Mouse (Mus musculus) embryonic facial prominence, embryonic 10.5 days (tissue): Measurements from ENCODE around the gene Ppp4r2. TPM values are rescaled to one million over a fixed set of nuclear protein-coding genes. Genes with fewer than 3 reads are reported as not detected.

Source experiments
- DNase-seq: peaks from one replicate; pipeline ENCODE4 v3.0.0-alpha.2; 2017; ENCODE audit warnings: low spot score
- H3K27ac ChIP-seq: fragments of 300-500 bp; sonication (generic); replicated peaks from 2 replicates; pipeline ENCODE4 v1.5.1; 2016; ENCODE audit warnings: mild to moderate bottlenecking
- H3K27me3 ChIP-seq: fragments of 300-500 bp; sonication (generic); replicated peaks from 2 replicates; pipeline ENCODE4 v1.6.1; 2016; ENCODE audit warnings: low read depth, mild to moderate bottlenecking; ENCODE audit not compliant: poor library complexity, severe bottlenecking
- H3K36me3 ChIP-seq: fragments of 300-500 bp; sonication (generic); replicated peaks from 2 replicates; pipeline ENCODE4 v1.6.1; 2016; ENCODE audit warnings: mild to moderate bottlenecking, moderate library complexity
- H3K4me1 ChIP-seq: fragments of 300-500 bp; sonication (generic); 2 replicates; pipeline ENCODE4 v1.6.1; 2016
- H3K4me3 ChIP-seq: fragments of 300-500 bp; sonication (generic); 2 replicates; pipeline ENCODE4 v1.5.1; 2016; ENCODE audit warnings: mild to moderate bottlenecking, moderate library complexity
- H3K9me3 ChIP-seq: fragments of 300-500 bp; sonication (generic); 2 replicates; pipeline ENCODE4 v1.6.1; 2016; ENCODE audit warnings: mild to moderate bottlenecking
- WGBS: fragments of 180-500 bp; shearing (Covaris S2); methylation state at CpG from one replicate; pipeline ENCODE4 v1.1.7; 2016; 5-methylcytosine and 5-hydroxymethylcytosine counted together
- polyA plus RNA-seq: library from polyadenylated mRNA; unstranded; fragments of >200 nt; fragmentation: Nextera tagmentation; extraction: Ambion mirVana; gene quantifications from 2 replicates; pipeline ENCODE4 v1.2.1, GENCODE M21; 2016

Gene Ppp4r2
- polyA plus RNA-seq = 22.6 and 23.9 TPM in 2 replicates

GRCm38 (mm10) chr6:100833355-100833754 lies at the start of gene Ppp4r2:
TSS of gene Ppp4r2 (plus strand) at chr6:100833622.
- Histone ChIP-seq H3K4me3 (peak within 1 kb of the TSS; percentile 92), H3K27ac (peak within 1 kb of the TSS; percentile 97), H3K36me3 (peaks cover 38% of the 10 kb centered on the region), H3K9me3 (no peaks in the 10 kb centered on the region), H3K27me3 (no peaks in the 10 kb centered on the region), H3K4me1 (peaks cover 8% of the 10 kb centered on the region; the same call in 1 of the 2 replicates)
- peak; percentile 93 for DNase-seq
- under 1% methylated on average over 47 of the region's 50 CpGs for WGBS

DNA sequence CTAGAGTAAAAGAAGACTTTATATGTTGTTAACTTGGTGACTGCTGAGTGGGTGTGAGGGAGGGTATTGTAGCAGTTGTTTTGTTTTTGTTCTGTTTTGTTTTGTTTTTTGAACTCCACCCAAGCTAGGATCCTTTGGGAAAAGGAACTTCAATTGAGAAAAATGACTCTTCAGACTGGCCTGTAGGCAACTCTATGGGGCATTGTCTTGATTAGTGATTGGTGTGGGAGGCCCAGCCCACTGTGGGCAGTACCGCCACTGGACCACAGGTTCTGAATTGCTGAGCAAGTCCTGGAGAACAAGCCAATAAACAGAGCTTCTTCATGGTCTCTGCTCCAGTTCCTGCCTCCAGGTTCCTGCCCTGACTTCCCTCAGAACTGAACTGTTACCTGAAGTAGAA lies 45.7 kb upstream of the Ppp4r2 start:
- H3K4me1 ChIP-seq = no peaks in the 10 kb centered on the region
- H3K4me3 ChIP-seq = no peak overlapping the region
- 79% methylated on average over 1 of the region's 1 CpGs for whole genome bisulfite sequencing
- no peak overlapping the region for H3K27ac ChIP-seq
- H3K27me3 ChIP-seq = no peaks in the 10 kb centered on the region
- 0 out of 2 replicates have a peak, but pooled peaks cover 5% of the 10 kb centered on the region for H3K9me3 ChIP-seq
- peaks cover 7% of the 10 kb centered on the region; the same call in 1 of the 2 replicates for H3K36me3 ChIP-seq
- no peak for DNase-seq

DNA sequence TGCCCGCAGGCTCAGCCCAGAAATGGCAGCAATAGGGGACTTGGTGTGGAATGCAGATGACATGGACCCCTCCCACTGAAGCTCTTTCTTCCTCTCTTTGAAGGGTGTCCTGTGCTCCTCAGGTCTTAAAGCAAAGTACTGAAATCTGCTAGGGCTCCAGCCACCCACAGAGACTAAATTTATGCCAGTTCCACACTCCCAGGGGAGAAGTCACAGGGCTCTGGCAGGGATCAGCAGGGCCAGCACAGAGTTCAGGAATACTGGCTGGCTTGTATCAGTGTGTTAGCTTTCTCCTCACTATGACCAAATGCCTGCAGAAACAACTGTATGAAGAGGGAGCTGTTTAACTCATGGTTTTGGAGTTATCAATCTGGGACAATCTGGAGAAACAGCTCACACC lies 44.3 kb upstream of the Ppp4r2 start:
- no peak overlapping the region for H3K27ac ChIP-seq
- H3K27me3 ChIP-seq = no peaks in the 10 kb centered on the region
- H3K36me3 ChIP-seq = peaks cover 7% of the 10 kb centered on the region; the same call in 1 of the 2 replicates
- WGBS = 88% methylated on average over 1 of the region's 1 CpGs
- no peak overlapping the region for H3K4me3 ChIP-seq
- no peak for DNase-seq
- H3K9me3 ChIP-seq = 0 out of 2 replicates have a peak, but pooled peaks cover 5% of the 10 kb centered on the region
- no peaks in the 10 kb centered on the region for H3K4me1 ChIP-seq

DNA sequence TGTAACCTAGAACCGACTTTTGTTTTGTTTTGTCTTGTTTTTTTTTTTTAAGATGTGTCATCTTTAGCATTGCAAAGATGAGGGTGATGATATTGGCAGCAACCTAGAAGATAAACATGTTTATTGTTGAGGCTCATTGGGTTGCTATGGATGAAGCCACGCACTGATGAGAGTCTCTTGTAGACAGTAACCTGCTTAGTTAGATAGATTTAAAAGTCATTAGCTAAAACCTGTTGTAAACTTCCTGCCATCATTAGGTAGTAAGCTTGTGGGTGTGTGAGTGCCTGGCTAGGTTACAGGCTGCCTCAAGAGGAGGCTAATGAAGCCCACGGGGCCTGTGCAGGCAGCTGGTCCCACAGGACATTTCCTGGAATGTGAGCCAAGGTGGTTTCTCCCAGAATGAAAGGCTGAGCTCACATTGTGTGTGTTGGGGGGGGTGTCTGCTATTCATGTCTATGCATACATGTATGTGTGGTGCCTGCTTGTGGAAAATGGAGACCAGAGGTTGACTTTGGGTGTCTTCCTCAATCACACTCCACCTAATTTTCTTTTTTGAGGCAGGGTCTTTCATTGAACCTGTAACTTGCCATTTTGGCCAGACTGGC lies 41.3 kb upstream of the Ppp4r2 start:
- Histone ChIP-seq H3K4me3 (no peak overlapping the region), H3K27ac (no peak overlapping the region), H3K36me3 (no peaks in the 10 kb centered on the region), H3K27me3 (no peaks in the 10 kb centered on the region), H3K4me1 (peaks cover 4% of the 10 kb centered on the region; the same call in 1 of the 2 replicates), H3K9me3 (no peaks in the 10 kb centered on the region)
- 80% methylated on average over 3 of the region's 3 CpGs for WGBS
- no peak for DNase-seq

- H3K27me3 ChIP-seq = no peaks in the 10 kb centered on the region
- no peak overlapping the region for H3K27ac ChIP-seq
- no peaks in the 10 kb centered on the region for H3K36me3 ChIP-seq
- no peak overlapping the region for H3K4me3 ChIP-seq
- WGBS = 87% methylated on average over 14 of the region's 14 CpGs
- no peak for DNase-seq
- H3K4me1 ChIP-seq = peaks cover 4% of the 10 kb centered on the region; the same call in 1 of the 2 replicates
- H3K9me3 ChIP-seq = no peaks in the 10 kb centered on the region
Observed at GRCm38 (mm10) chr6:100792973-100793769, 40.3 kb upstream of the Ppp4r2 start.

DNA sequence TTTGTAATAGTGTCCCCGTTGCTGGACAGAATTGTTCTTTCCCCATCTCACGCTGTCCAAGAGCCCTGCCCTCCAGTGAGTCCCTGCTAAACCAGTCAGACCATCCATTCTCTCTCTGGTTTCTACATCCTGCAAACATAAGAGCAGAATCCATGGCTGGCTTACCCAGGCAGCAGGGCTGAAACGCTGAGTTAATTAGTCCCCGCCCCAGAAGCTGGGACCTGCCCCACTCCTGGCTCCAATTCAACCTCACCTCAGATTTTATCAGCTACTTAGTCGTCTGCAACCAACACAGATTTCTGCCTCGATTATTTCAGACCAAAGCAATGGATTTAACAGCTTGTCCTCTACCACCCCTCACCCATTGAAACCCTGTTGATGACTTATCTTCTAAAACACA lies 37.6 kb upstream of the Ppp4r2 start:
- no peak overlapping the region for H3K4me3 ChIP-seq
- peak; percentile 36 for DNase-seq
- no peaks in the 10 kb centered on the region for H3K27me3 ChIP-seq
- 48% methylated on average over 6 of the region's 6 CpGs for WGBS
- no peak overlapping the region for H3K27ac ChIP-seq
- no peaks in the 10 kb centered on the region for H3K36me3 ChIP-seq
- H3K4me1 ChIP-seq = peaks cover 4% of the 10 kb centered on the region; the same call in 1 of the 2 replicates
- H3K9me3 ChIP-seq = no peaks in the 10 kb centered on the region

DNA sequence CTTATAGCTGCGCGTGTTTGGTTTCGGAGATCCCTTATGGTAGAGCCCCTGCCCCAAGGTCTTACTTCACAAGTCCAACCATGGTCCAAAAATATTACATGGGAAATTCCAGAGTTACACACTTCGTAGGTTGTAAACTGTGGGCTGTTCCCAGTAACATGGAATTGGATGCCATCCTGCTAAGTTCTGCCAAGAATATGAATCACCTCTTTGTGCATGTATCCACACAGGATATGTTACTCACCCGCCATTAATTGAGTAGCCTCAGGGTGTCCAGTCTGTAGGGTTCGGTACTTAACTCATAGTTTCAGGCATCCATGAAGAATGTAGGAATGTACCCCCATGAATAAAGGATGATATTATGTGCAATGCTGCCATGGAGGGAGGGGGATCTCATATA lies 34.1 kb upstream of the Ppp4r2 start:
- no peak for DNase-seq
- no peaks in the 10 kb centered on the region for H3K36me3 ChIP-seq
- WGBS = 80% methylated on average over 6 of the region's 6 CpGs
- no peaks in the 10 kb centered on the region for H3K9me3 ChIP-seq
- H3K27ac ChIP-seq = no peak overlapping the region
- H3K4me1 ChIP-seq = peaks cover 10% of the 10 kb centered on the region
- H3K27me3 ChIP-seq = no peaks in the 10 kb centered on the region
- no peak overlapping the region for H3K4me3 ChIP-seq

DNA sequence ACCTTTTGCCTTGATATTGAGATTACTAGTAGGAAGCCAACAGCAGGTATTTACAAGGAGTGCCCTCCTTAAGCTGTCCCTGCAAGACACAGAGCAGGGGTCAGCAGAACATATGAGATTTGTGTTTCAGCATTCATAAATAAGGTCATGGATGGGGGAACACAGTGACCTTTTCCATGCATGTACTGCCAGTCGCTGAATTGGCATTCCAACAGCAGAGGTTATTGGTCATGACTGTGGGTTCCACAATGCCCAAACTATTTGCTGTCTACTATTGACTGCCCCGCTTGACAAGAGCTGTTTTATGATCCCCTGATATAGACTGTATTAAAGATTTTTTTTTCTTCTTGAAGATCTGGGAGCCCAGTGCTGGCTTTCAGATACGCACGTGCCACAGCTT lies 33.7 kb upstream of the Ppp4r2 start:
- no peaks in the 10 kb centered on the region for H3K9me3 ChIP-seq
- no peak overlapping the region for H3K27ac ChIP-seq
- no peaks in the 10 kb centered on the region for H3K27me3 ChIP-seq
- no peak for DNase-seq
- H3K4me3 ChIP-seq = no peak overlapping the region
- no peaks in the 10 kb centered on the region for H3K36me3 ChIP-seq
- 88% methylated on average over 4 of the region's 4 CpGs for WGBS
- H3K4me1 ChIP-seq = peaks cover 10% of the 10 kb centered on the region

DNA sequence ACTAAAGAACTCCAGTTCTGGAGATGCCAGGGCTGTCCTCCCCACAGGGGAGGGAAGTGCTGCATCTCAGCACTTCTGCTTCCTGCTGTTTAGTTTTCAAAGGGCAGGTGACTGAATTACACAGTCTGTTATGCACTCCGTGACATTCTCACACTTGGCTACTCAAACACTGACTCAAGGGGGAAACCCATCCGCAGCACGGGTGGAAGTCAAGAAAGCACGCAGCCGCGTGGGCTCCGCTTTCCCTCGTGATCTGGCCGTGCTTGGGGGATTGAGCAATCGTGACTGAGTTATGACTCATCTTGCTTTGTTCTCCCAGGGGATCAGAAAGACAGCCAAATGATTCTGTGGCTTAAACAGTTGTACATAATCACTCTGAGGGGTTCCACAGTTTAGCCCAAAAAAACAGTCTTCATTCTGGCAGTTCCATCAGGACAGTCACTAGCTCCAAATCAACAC lies 32.9 kb upstream of the Ppp4r2 start:
- no peaks in the 10 kb centered on the region for H3K9me3 ChIP-seq
- 84% methylated on average over 10 of the region's 10 CpGs for WGBS
- no peaks in the 10 kb centered on the region for H3K36me3 ChIP-seq
- H3K4me3 ChIP-seq = no peak overlapping the region
- peaks cover 10% of the 10 kb centered on the region for H3K4me1 ChIP-seq
- H3K27me3 ChIP-seq = no peaks in the 10 kb centered on the region
- no peak overlapping the region for H3K27ac ChIP-seq
- no peak for DNase-seq

GRCm38 (mm10) chr6:100802381-100803083 lies 30.9 kb upstream of the Ppp4r2 start:
- no peaks in the 10 kb centered on the region for H3K27me3 ChIP-seq
- 63% methylated on average over 13 of the region's 13 CpGs for WGBS
- peak; percentile 12 for DNase-seq
- peaks cover 6% of the 10 kb centered on the region for H3K4me1 ChIP-seq
- no peak overlapping the region for H3K27ac ChIP-seq
- no peaks in the 10 kb centered on the region for H3K9me3 ChIP-seq
- H3K36me3 ChIP-seq = no peaks in the 10 kb centered on the region
- H3K4me3 ChIP-seq = no peak overlapping the region

GRCm38 (mm10) chr6:100803250-100803649 lies 30.2 kb upstream of the Ppp4r2 start:
- 72% methylated on average over 3 of the region's 3 CpGs for WGBS
- Histone ChIP-seq H3K27me3 (no peaks in the 10 kb centered on the region), H3K4me1 (peaks cover 6% of the 10 kb centered on the region), H3K4me3 (no peak overlapping the region), H3K36me3 (no peaks in the 10 kb centered on the region), H3K9me3 (no peaks in the 10 kb centered on the region), H3K27ac (no peak overlapping the region)
- DNase-seq = no peak

GRCm38 (mm10) chr6:100807187-100807586 lies 26.2 kb upstream of the Ppp4r2 start:
- DNase-seq = no peak
- Histone ChIP-seq H3K4me3 (no peak overlapping the region), H3K27me3 (no peaks in the 10 kb centered on the region), H3K4me1 (peaks cover 6% of the 10 kb centered on the region), H3K9me3 (no peaks in the 10 kb centered on the region), H3K27ac (no peak overlapping the region), H3K36me3 (no peaks in the 10 kb centered on the region)
- 93% methylated on average over 9 of the region's 9 CpGs for whole genome bisulfite sequencing
